Mouse (Mus musculus) lung, adult 18-20 months (tissue): ENCODE data around the gene Sgms1.
A peak's percentile ranks its signal among the peaks of the same experiment; 100 is the strongest.

Source experiments
- DNase-seq, 2 experiments: peaks; one replicate each; pipeline ENCODE4 v3.0.0; 2022; ENCODE audit warnings: mixed read lengths in 2 of 2

Sgms1 gene

GRCm38 (mm10) chr19:32348955-32349654 is 40.4 kb downstream of the Sgms1 start:
- DNase-seq, result peak in 1 of 2 experiments; percentile 47

- no peak for DNase-seq
Observed at GRCm38 (mm10) chr19:32347491-32347890, 42.0 kb downstream of the Sgms1 start.

GRCm38 (mm10) chr19:32346624-32347341 is 42.7 kb downstream of the Sgms1 start:
- no peak for DNase-seq

- DNase-seq, result peak; percentile 63 to 67
Observed at GRCm38 (mm10) chr19:32346176-32346575, 43.3 kb downstream of the Sgms1 start.

GRCm38 (mm10) chr19:32345181-32345745 is 44.3 kb downstream of the Sgms1 start:
- no peak for DNase-seq

GRCm38 (mm10) chr19:32344738-32345121 is 44.8 kb downstream of the Sgms1 start:
- DNase-seq, result no peak

GRCm38 (mm10) chr19:32343937-32344737 is 45.4 kb downstream of the Sgms1 start:
- DNase-seq, result no peak

- DNase-seq, result no peak
Observed at GRCm38 (mm10) chr19:32342436-32342835, 47.1 kb downstream of the Sgms1 start.

GRCm38 (mm10) chr19:32341091-32341490 is 48.4 kb downstream of the Sgms1 start:
- DNase-seq, result no peak

- DNase-seq, result no peak
Observed at GRCm38 (mm10) chr19:32340168-32340567, 49.3 kb downstream of the Sgms1 start.

- DNase-seq, result no peak
Observed at GRCm38 (mm10) chr19:32337708-32338107, 51.8 kb downstream of the Sgms1 start.

- DNase-seq, result no peak
Observed at GRCm38 (mm10) chr19:32334751-32335150, 54.8 kb downstream of the Sgms1 start.

- DNase-seq, result no peak
Observed at GRCm38 (mm10) chr19:32333544-32333943, 56.0 kb downstream of the Sgms1 start.

GRCm38 (mm10) chr19:32332779-32333460 is 56.6 kb downstream of the Sgms1 start:
- no peak for DNase-seq

GRCm38 (mm10) chr19:32330231-32330630 is 59.3 kb downstream of the Sgms1 start:
- DNase-seq, result no peak

GRCm38 (mm10) chr19:32329511-32329910 is 60.0 kb downstream of the Sgms1 start:
- no peak for DNase-seq

GRCm38 (mm10) chr19:32328089-32328828 is 61.3 kb downstream of the Sgms1 start:
- DNase-seq, result peak in 1 of 2 experiments; percentile 46

GRCm38 (mm10) chr19:32326621-32327021 is 62.9 kb downstream of the Sgms1 start:
- DNase-seq, result peak; percentile 77 to 86

- no peak for DNase-seq
Observed at GRCm38 (mm10) chr19:32326156-32326555, 63.4 kb downstream of the Sgms1 start.

- DNase-seq, result peak; percentile 43 to 54
Observed at GRCm38 (mm10) chr19:32325100-32325768, 64.3 kb downstream of the Sgms1 start.

- no peak for DNase-seq
Observed at GRCm38 (mm10) chr19:32324550-32324949, 65.0 kb downstream of the Sgms1 start.
